Mouse (Mus musculus) neural tube, embryonic 10.5 days (tissue): ENCODE results near the gene Clca1.
"Not testable (repeated sequence)": the region's sequence is repeated elsewhere in the genome, so short reads cannot be mapped to it uniquely, and the experiment has no call there.

Experiments used
- DNase-seq: peaks from one replicate; pipeline ENCODE4 v3.0.0-alpha.2; 2017; ENCODE audit warnings: low spot score; ENCODE audit errors: extremely low spot score

Gene Clca1

GRCm38 (mm10) chr3:145032676-145033075, at the start of gene Clca1:
Gene Clca1 (minus strand): TSS chr3:145032776.
- no peak for DNase-seq

- DNase-seq: no peak
Observed at GRCm38 (mm10) chr3:145080904-145081303, 48.3 kb upstream of the Clca1 start.

GRCm38 (mm10) chr3:145078405-145078804, 45.8 kb upstream of the Clca1 start:
- DNase-seq: no peak

GRCm38 (mm10) chr3:145072339-145072738, 39.8 kb upstream of the Clca1 start:
- no peak for DNase-seq

- DNase-seq: no peak
Observed at GRCm38 (mm10) chr3:145068964-145069363, 36.4 kb upstream of the Clca1 start.

- DNase-seq: not testable (repeated sequence)
Observed at GRCm38 (mm10) chr3:145055138-145055537, 22.6 kb upstream of the Clca1 start.

GRCm38 (mm10) chr3:145049820-145050219, 17.2 kb upstream of the Clca1 start:
- DNase-seq: no peak

- no peak for DNase-seq
Observed at GRCm38 (mm10) chr3:145038813-145039212, 6.2 kb upstream of the Clca1 start.

- DNase-seq: no peak
Observed at GRCm38 (mm10) chr3:145028036-145028435, 4.5 kb downstream of the Clca1 start.

GRCm38 (mm10) chr3:145026750-145027149, 5.8 kb downstream of the Clca1 start:
- DNase-seq: peak; percentile 46

- no peak for DNase-seq
Observed at GRCm38 (mm10) chr3:145017807-145018206, 14.8 kb downstream of the Clca1 start.

GRCm38 (mm10) chr3:145004422-145004821, 28.2 kb downstream of the Clca1 start:
- DNase-seq: no peak

- no peak for DNase-seq
Observed at GRCm38 (mm10) chr3:145000912-145001311, 31.7 kb downstream of the Clca1 start.

- DNase-seq: no peak
Observed at GRCm38 (mm10) chr3:144993055-144993454, 39.5 kb downstream of the Clca1 start.

- no peak for DNase-seq
Observed at GRCm38 (mm10) chr3:144992618-144993017, 40.0 kb downstream of the Clca1 start.

- no peak for DNase-seq
Observed at GRCm38 (mm10) chr3:144985890-144986289, 46.7 kb downstream of the Clca1 start.

- no peak for DNase-seq
Observed at GRCm38 (mm10) chr3:144980551-144980950, 52.0 kb downstream of the Clca1 start.

- no peak for DNase-seq
Observed at GRCm38 (mm10) chr3:144977631-144978030, 54.9 kb downstream of the Clca1 start.

- no peak for DNase-seq
Observed at GRCm38 (mm10) chr3:144976091-144976490, 56.5 kb downstream of the Clca1 start.

GRCm38 (mm10) chr3:144974945-144975344, 57.6 kb downstream of the Clca1 start, which contains the start of gene Clca4a:
Gene Clca4a (minus strand): TSS chr3:144975045.
- no peak for DNase-seq

- DNase-seq: no peak
Observed at GRCm38 (mm10) chr3:144971553-144972270, 60.9 kb downstream of the Clca1 start.

GRCm38 (mm10) chr3:144969755-144970154, 62.8 kb downstream of the Clca1 start:
- no peak for DNase-seq

- DNase-seq: no peak
Observed at GRCm38 (mm10) chr3:144966074-144966473, 66.5 kb downstream of the Clca1 start.
